Mouse (Mus musculus) adrenal gland, postnatal 36 days (tissue): ENCODE measurements around the gene Slc13a3. TPM values are rescaled to one million over a fixed set of nuclear protein-coding genes. Genes with fewer than 3 reads are reported as not detected.

Experiments used
- DNase-seq, 2 experiments: peaks; one replicate each; pipeline ENCODE4 v3.0.0; 2021; ENCODE audit warnings: mixed read lengths in 1 of 2
- total RNA-seq, 2 experiments: library from RNA; stranded (reverse); gene quantifications; 2 replicates each; pipeline ENCODE4 v1.2.3; 2021

Gene Slc13a3
- total RNA-seq, 2 experiments from 2014 or later: 0.72 to 1.3 TPM

DNA sequence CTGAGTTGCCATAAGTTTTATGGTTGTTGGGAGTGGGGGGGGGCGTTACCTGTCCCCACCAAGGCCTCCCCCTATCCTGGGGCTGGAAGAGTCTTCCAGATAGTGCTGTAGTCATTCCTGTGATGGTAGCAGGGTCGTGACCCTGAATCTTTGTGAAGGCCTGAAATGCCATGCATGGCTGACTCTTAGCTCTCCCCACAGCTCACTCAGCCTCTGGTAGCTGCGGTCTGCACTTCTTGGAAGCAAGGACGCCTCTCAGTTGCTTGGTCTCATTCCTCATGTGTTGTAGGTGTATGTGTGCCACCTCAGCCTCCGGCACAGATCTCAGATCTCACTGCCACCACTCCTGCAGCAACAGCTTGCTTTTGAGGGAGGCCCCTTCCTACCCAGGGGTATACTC lies 2.8 kb upstream of the Slc13a3 start:
- DNase-seq: no peak

DNA sequence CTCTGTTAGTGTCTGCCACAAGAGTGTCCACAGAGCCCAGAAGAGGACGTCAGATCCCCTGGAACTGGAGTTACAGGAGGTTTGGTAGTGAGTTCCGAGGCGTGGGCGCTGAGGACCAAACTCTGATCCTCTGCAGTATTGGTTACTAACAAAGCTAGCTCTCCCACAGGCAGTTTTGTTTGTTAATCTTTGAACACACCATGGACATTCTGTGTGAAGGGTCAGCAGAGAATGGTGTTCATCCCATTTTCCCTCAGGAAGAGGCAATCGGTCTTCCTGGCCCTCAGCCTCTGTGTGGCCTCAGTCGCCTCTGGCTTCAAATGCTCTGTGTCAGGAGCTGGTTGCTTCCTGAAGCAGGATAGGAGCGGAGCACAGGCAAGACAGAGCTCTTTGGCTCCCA lies 2.4 kb upstream of the Slc13a3 start:
- no peak for DNase-seq

DNA sequence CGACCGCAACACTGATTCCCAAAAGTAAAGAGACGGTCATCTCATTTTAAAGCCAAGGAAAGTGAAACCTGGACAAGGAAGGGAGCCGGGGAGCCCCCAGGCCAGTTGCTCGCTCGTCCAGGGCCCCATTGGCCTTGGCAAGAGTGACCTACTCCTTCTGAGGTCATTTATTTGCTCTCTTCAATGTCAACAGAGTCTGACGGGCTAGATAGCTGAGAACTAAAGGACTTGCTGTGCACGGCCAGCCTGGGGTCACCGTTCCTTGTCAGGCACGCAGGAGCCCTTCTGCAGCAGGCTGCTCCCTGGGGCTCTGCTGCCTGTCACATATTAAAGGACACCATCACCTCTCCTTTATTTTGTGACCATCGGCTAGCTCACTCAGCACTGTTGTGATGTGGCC lies 1.1 kb downstream of the Slc13a3 start:
- no peak for DNase-seq

DNA sequence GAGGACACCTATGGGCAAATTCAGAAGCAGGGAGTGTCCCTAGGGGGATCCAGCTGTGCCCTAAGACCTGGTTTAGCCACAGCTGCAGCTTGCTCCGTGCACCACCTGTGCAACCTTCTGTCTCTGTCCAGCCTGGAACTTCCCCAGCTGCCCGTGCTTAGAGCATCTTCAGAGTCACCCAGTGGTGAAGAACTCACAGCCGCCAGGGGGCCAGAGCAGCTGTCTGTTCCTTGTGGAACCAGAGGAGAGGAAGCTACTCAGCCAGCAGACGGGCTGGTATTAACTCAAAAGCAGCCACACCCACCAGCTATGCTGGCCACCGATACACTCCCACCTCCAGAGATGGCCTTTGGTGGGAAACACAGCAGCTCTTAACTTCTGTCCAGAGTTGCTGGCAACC lies 2.9 kb downstream of the Slc13a3 start:
- peak in 1 of 2 experiments; percentile 36 for DNase-seq

DNA sequence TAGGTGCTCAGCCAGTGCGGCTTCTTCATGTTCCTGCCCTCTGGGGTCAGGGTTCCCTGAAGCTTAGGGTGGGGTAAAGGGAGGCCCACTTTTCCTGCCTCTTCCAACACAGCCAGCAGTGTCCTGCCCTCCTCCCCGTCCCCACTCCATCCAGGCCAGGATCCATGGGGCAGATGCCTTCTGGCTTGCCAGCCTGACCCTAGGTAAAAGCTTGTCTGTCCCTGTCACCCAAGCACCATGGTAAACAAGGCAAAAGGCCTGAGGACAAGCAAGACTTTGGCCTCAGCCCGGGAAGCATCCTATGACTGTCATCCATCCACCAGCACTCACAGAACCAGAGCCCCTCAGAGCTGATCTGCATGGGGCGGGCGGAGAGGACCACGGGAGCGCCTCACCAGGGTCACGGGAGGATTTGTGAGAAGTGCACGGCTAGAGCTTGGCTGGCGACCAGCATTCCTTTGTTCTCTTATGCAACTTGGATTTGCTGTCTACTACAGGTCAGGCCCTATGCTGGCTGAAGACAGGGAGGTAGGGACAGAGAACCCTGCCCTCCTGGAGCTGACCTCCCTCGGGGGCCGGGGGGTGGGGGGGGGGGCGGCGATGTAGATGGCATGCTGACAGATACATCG lies 5.1 kb downstream of the Slc13a3 start:
- peak in 1 of 2 experiments; percentile 15 for DNase-seq

DNA sequence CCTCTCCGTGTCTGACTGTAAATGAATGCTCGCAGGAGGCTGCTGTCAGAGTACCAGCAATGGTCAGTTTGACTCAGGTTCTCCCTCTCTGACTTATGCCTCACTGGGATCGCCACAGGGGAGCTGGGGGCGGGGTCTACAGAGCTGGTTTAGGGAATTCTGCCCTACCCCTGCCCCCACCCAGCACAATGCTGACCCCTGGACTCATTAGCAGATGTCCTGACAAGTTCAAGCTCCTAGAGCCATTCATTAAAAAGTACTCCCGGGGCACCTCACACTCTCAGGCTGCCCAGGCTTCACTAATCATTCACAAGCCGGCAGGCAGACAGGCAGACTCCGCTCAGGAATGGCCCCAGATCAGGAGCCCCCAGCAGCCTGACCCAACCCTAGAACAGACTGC lies 13.4 kb downstream of the Slc13a3 start:
- no peak for DNase-seq

DNA sequence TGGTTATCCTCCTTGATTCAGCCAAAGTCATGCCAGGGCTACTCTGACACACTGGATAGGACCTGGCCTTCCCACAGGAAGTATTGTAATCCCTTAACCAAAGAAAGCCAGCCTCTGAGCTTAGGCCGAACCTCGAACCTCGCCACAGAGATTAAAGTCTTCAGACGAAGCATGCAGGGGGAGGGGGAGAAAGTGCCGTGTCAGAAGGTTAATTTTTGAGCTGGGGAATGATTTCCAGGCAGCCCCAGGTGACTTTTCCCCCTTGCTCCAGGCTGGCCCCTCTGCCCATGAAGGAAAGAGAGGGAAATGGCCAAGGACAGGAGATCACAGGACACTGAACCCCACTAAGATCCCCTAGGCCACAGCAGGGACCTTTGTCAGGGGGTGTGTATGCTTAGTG lies 14.8 kb downstream of the Slc13a3 start:
- no peak for DNase-seq

DNA sequence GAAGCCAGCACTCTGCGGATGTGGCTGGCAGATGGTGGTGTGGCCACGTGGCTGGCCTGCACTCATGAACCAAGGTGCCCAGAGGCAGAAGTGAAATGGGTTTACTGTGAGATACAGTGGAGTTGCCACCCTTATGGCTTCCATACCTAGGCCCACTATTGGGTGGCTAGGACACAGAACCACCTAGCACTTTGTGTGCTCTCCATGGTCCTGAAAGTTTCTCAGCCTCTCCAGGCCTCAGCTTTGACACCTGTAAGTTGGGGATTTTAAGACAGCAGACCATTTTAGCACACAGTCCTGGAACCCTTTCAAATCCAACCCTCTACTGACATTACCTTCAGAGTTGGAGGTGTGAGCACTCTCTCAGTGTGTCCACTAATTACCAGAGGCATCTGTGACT lies 16.3 kb downstream of the Slc13a3 start:
- peak in 1 of 2 experiments; percentile 29 for DNase-seq

DNA sequence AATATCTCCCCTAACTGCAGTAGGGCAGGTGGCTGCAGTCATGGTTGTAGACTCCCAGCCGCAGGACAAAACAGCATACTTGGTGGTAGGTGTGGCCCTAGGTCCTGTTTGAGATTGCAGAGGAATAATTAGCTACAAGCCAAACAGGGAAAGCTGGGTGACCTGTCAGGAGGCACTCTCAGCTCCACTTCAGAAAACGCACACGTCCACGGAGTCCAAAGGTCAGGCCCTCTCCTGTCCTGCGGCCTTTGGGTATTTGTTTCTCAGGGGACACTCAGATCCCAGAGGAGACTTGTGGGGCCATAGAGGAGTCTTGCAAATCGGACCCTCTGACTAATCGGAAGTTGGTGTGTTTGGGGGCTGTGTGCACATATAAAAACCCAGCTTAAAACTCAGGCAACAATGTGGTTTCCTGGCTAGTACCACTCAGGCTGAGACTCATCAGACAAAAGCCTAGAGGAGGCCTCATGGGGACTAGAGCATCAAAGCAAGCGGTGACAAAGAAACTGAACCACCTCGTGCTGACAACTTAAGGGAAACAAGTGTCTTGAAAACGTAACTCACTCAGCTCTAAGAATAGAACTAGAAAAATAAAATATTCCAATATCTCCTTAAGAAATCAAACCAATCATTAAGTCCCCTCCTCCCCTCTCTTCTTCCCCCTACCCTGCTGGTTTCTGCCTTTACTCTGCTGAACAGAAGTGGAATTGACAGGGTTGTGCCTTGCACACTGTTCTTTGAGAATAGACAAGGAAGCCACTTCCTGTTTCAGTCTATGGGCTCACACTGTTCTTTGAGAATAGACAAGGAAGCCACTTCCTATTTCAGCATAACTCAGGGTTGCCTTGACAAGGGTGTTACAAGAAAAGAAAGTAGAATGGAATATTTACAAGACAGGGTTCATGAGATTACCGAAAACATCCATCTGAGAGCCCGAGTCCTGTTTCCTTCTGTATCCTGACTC lies 20.0 kb downstream of the Slc13a3 start:
- no peak for DNase-seq

DNA sequence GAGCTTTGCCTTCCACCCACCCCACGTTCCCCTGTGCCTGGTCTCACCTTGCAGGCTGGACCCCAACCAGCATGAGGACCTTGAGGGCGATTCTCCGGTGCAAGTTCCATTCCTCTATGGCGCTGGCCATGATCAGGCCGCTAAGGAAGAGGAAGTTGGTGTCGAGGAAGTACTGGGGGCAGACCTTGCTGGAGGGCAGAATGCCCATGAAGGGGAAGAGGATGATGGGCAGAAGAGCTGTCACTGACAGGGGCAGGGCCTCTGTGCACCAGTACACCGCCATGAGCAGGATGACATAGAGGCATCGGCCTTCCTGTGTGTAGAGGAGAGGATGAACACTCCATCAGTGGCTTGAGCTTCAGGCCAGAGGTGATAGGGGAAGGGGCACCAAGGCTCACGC lies 24.6 kb downstream of the Slc13a3 start:
- no peak for DNase-seq

DNA sequence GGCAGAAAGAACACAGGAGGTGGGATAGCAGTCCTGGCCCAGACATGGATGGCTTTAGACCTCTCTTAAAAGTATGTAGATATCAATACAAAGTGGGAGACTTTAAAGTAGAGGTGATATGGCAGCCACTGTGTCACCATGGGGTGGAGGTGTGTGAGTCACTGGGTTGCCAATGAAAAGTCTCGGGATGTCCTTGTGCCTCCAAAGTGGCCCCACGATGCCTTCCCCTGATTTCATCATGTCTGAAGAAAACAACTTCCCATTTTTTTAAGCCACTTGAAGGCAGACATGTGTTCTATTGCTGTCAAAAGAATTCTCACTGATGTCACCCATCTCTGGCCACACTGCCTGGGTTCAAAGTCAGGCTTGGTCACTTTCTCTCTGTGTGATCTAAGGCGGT lies 28.2 kb downstream of the Slc13a3 start:
- DNase-seq: no peak

DNA sequence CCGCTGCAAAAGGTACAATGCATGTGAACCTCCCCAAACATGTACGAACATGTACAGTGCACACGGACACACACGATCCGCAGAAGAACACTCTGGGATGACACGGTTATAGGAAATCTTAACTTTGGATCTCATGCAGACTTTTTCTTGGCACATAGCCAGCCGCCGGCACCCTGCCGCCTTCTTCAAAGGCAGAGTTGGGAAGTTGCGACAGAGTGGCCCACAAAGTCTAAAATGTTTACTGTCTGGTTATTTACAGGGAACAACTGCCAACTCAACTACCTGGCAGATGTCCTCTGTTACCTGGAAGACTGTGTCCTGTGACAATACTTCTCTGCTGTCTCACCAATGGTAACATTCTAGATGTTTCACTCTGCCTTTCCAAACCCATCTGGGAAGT lies 30.0 kb downstream of the Slc13a3 start:
- DNase-seq: peak; percentile 47 to 75

DNA sequence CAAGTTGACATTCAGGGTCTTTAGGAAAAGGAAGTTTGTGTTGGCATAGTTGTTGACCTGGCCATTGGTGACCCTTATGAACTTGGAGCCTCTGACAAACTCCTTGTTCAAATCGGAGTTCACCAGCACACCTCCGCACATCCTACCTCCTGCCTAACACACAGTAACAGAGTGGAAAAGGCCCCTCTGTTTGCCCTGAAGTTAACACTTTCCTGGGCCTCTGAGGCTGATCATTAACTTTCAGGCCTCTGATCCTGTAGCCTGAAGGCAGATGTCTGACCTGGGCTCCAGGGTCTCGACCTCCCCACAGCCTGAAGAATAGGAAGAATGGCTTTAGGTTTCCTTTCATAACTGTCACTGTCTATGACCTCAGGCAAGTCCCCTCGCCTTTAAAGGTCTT lies 31.4 kb downstream of the Slc13a3 start:
- no peak for DNase-seq

DNA sequence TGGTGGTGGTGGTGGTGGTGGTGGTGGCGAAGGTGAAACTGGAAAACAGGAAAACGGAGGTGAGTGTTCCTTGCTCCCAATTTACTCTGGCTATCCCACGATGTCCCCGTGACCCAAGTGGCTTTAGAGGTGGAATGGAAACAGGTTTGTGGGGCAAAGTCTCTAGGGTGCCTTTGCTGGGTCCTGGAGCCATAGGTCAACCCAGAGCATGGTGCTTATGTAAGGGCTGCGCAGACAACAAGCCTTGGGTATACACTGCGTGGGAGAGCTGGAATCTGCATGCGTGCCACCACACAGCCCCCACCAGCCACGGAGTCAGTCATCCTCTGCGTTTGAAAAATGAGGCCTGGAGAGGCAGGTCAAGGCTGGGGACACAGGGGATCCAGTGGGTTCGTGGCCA lies 33.4 kb downstream of the Slc13a3 start:
- DNase-seq: no peak

DNA sequence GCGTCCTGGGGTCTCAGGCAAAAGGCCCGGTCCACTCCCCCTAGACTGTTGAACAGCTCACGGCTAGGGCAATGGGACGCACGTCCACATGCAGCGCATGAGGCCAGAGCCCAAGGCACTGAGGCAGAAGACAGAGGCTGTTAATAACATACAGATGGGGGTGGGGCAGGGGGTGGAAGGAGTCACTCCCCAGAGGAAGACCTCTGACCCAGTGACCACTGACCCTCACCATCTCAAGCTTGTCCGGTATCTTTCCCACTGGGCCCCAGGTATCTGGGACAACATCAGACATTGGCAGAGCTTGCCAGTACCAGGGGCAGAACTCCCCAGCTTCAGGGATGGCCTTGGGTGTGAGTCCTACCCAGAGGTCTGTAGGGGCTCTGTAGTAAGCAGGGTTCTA lies 34.1 kb downstream of the Slc13a3 start:
- no peak for DNase-seq

DNA sequence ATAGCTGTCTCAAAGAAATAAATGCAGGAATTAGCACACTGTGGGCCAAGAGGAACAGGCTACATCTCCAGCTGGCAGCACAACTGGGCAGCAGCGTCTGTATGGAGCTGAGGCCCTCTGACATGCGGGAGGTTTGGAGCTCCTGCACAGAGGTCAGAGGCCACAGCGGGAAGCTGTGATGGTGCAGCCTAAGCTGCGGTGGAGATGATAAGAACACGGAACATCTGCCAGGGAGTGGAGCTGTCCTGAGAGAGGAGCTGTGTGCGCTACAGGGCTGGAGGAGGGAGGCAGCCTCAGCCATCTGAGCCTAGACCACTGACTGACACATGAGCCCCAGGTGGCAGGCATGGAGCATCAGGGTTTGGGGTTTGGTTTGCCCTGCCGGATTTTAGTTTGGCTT lies 44.3 kb downstream of the Slc13a3 start:
- DNase-seq: no peak

DNA sequence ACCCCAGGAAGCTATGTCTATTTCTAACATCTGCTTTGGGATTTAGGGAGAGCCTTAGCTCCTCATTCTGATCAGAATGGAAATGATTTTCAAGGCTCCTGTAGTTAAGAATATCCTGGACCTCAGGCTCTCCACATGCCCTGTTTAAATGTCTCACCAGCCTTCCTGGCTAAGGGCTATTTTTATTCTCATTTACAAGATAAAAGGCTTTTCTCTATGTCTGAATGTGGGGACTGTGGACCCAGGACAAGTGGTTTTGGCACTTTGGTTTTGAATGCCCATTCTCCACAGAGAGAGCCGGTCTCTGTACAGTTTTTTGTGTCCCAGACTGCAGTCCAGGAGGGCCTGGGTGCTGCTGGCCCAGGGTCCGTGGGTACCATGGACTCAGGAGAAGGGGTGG lies 52.8 kb downstream of the Slc13a3 start:
- no peak for DNase-seq

DNA sequence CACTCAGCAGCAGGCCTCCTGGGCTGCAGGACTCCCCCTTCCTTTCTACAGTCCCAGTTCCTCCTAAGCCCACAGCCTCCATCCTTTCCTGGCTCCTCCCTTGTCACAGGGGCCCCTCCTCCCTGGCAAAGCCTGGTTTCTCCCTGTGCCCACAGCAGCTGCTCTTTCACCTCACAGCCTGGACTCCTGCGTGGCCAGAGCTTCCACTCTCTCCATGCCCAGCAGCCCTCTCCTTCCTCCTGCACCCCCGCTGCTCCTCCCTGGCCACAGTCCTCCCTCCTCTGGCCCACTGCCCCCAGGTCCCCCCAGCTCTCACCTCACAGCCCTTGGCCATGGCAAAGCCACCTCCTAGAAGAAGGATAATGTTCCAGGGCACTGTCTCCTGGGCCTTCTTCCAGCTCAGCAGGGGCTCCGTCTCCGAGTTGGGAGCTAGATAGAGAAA lies 53.3 kb downstream of the Slc13a3 start:
- DNase-seq: no peak

DNA sequence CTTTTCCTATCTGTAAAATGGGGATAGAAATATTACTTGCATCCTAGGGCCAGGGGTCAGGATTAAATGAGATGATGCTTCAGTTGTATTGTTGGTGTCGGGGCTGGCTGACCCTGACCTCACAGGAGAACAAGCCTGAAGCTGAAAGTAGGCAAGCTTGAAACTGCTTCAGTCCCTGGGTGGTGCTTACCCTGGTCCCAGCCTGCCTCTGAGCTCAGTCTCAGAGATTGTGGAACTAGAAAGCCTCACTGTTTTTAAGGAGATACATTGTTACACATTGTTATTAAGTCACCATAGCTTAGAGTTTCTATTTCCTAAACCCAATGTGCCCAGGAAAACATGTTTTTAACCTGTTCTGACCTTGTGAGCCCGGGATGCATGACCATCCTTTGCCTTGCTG lies 54.5 kb downstream of the Slc13a3 start:
- no peak for DNase-seq

DNA sequence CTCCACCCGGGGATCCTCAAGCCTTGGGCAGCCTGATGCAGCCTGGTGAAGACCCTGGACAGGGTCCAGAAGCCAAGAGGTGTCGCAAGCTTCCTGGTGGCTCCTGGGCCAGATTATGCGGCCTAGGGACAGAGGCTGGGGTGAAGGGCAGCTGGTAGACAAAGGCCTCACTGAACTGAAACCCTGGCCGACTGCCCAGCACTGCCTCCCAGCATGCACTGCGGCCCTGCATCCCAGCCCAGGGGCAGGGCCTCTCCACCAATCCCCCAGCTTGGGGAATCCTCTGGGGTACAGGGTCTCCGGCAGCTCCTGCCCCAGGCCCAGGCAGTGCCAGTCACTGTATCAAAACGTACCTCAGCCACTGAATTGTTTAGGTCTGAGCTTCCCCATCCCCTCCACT lies 55.7 kb downstream of the Slc13a3 start:
- DNase-seq: peak; percentile 57 to 68

DNA sequence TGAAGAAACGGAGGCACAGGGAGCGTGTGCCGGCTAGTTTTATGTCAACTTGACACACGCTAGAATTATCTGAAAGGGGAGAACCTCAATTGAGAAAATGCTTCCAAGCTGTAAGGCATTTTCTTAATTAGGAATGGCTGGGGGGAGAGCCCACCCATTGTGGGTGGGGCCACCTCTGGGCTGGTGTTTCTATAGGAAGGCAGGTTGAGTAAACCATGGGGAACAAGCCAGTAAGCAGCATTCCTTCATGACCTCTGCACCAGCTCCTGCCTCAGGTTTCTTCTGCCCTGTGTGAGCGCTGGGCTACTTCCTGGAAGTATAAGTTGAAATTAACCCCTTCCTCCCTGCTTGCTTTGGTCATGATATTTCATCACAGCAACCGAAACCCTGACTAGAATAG lies 57.2 kb downstream of the Slc13a3 start:
- no peak for DNase-seq

DNA sequence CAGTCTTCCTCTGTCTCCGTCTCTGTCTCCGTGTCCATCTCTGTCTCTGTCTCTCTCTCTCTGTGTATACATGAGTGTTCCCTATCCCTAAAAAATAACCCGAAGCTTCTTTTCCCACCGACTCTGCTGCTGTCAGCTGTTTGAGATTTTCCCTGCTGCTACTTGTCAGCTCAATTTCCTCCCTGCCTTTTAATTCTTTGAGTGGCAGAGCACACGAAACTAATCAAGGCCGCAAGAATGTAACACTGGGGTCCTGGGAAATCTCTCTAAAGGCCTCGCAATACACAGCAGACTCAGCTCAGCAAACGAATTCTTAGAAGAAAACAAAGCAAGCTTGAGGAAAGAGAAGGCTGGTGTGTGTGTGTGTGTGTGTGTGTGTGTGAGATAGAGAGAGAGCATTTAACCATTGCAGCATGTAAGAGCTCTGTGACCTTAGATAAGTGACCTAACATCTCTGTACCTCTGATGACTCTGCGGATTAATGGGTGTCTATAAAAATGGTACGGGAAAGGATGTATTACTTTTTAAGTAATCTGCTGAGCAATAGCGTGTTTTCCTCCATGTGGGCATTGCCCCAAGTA lies 57.8 kb downstream of the Slc13a3 start:
- DNase-seq: no peak

DNA sequence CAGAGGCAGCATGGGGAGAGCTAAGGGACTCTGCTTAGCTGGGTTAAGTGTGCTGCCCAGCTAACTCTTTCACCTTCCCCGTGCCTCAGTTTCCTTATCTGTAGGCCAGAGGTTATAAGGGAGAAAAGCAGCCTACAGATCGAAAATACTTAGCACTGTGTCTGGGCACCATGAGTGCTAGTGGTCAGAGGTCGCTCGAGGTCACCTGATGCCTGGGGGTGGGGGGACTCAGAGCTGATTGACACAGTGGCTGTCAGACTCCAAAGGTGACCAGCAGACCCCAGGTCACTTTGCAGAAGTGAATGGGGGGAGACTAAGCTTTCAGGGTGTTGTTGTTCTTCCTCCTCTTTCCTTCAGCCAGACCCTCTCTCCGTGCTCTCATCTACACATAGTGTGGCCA lies 58.7 kb downstream of the Slc13a3 start:
- DNase-seq: no peak
